Mouse (Mus musculus) cerebellum, postnatal 14 days (tissue): Measurements from ENCODE around the gene Zbtb7a.

Experiments
- DNase-seq, 2 experiments: peaks; one replicate each; pipeline ENCODE4 v3.0.0; 2021; ENCODE audit warnings: mixed read lengths in 2 of 2

Gene Zbtb7a

GRCm38 (mm10) chr10:81139529-81139846, 4.5 kb downstream of the Zbtb7a start:
- no peak for DNase-seq

- peak; percentile 75 to 82 for DNase-seq
These were observed 5.0 kb downstream of the Zbtb7a start for GRCm38 (mm10) chr10:81140005-81140404.

GRCm38 (mm10) chr10:81140717-81141454, 5.9 kb downstream of the Zbtb7a start:
- DNase-seq, result no peak

GRCm38 (mm10) chr10:81141455-81142210, 6.6 kb downstream of the Zbtb7a start:
- no peak for DNase-seq

DNA sequence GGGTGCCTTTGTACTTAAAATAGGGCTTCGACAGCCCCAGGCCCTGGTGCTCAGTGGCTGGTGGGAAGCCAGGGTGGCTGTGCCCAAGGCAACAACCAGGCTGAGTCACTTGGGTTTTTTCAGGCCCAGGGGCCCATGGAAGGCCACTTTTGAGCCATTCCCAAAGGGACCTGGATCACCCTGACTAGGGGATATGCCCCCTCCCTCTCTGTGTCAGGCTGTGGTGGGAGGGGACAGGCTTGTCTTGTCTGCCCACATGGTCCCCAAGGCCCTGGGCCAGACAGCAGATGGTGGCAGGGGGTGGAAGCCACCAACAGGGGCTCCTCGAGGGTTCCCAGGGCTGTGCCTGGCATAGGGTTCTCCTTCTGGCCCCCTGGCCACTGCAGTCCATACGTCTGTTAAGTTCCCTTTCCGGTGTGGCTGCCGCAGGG, 7.5 kb downstream of the Zbtb7a start:
- no peak for DNase-seq

- peak in 1 of 2 experiments; percentile 64 for DNase-seq
These were observed 8.2 kb downstream of the Zbtb7a start for GRCm38 (mm10) chr10:81143157-81143633.

- DNase-seq, result no peak
These were observed 8.9 kb downstream of the Zbtb7a start for GRCm38 (mm10) chr10:81143845-81144437.

- DNase-seq, result no peak
These were observed 9.6 kb downstream of the Zbtb7a start for GRCm38 (mm10) chr10:81144667-81145066.

DNA sequence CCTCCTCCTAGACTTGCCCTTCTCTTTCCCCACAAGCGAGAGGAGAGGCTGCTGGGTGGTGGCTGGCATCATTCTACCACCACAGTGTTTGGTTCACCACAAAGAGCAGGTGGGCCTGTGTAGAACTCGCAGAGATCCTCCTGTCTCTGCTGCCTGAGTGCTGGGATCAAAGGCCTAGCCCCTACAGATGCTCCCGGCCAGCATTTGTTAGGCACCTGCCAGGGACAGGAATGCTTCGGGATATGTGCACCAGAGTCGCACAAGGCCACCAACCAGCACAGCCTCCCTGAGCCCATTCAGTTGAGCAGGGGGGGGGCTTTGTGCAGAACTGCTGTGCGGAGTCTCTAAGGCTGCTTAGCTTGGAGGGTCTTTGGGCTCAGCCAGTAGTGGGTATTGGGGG, 10.3 kb downstream of the Zbtb7a start:
- DNase-seq, result no peak

DNA sequence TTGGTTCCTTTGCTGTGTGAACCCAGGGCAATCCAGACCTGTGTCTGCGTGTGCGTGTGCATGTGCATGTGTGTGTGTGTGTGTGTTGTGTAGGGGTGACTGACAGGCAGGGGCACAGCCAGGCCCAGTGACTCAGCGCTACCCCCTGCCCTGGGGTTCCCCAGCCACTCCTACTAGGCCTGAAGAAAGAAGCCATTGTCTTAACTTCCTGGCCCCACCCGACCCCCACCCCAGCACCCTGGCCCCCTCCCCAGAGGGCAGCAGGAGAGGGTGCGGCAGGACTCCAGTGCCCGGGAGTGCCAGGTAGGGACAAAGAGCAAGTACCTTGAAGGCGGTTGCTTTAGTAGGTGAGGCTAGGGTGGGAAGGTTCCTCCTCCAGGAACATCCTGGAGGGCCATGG, 10.8 kb downstream of the Zbtb7a start:
- DNase-seq, result no peak

DNA sequence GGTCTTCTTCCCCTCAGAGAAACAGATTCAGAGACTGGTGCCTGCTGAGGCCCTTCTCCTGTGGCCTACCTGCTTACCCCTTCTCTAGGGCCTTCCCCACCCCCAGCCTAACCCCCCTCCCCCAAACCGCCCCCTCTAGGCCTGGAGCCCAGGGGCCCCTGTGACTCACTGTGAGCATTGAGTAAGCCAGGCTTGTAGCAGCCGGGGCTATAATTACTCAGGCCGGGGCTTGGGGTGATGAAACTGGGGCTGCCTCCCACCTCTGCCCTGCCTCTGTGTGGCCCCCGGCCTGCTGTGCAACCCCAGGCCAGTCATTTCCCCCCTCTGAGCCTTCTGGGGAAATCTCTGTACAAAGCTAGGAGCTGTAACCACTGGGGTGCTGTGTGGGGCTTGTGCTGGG, 11.3 kb downstream of the Zbtb7a start:
- DNase-seq, result no peak

DNA sequence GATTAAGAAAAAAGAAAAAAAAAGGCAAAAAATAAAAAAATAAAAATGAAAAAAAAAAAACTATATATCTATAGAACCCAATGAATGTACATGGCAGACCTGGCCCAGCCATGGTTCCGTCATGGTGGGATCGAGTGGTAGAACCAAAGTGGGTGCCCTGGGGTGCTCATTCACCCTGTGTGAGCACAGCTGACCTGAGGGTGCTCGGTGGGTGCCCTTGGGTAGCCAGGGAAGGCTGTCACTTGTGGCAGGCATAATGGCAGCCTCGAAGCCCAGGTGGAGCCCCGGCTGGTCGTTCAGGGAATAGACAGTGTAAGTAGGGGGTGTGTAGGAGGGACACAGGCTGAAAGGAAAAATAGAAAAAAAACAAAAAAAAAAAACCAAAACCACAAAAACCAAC, 16.2 kb downstream of the Zbtb7a start:
- no peak for DNase-seq

GRCm38 (mm10) chr10:81152609-81153008, 17.6 kb downstream of the Zbtb7a start:
- DNase-seq, result no peak

- no peak for DNase-seq
These were observed 19.3 kb downstream of the Zbtb7a start for GRCm38 (mm10) chr10:81154313-81154712.

- no peak for DNase-seq
These were observed 19.7 kb downstream of the Zbtb7a start for GRCm38 (mm10) chr10:81154736-81155135.

DNA sequence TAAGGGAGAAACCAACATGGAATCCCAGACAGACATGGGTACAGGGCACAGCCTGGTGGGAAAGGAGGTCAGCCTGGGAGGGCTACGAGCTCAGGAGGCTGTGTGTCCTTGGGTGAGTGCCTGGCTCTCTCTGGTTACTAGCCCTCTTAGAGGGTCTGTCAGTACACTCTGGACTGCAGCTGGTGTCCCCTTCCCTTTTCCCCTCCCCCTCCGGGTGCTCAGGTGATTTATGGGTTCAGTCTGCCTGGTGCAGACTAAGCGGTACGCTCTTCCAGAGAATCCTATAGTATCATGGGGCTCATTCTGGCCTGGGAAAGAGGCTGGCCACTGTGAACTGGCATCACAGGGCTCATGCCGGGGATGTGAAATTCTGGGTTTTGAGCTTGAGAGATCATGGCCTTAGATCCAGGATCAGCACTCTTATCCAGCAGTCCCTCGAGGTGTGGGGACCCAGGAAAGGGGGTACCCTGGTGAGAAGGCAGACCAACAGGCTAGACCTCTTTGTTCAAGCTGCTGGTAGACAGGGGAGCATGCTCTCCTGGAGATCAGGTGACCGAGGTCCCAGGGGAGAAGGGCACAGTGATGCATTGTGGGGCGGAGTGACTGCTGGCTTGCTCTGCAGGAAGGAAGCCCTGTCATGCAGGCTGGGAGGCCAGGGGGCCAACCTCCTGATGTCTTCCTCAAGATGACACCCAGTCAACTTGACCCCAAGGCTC, 26.7 kb downstream of the Zbtb7a start:
- peak in 1 of 2 experiments; percentile 17 for DNase-seq

GRCm38 (mm10) chr10:81162318-81162652, 27.3 kb downstream of the Zbtb7a start:
- peak in 1 of 2 experiments; percentile 22 for DNase-seq

GRCm38 (mm10) chr10:81165118-81165517, 30.1 kb downstream of the Zbtb7a start:
- peak; percentile 51 to 58 for DNase-seq

GRCm38 (mm10) chr10:81167200-81168086, 32.4 kb downstream of the Zbtb7a start, which contains the start of gene Pias4:
Gene Pias4, minus strand, starts transcription at chr10:81167923.
- DNase-seq, result peak; percentile 100

DNA sequence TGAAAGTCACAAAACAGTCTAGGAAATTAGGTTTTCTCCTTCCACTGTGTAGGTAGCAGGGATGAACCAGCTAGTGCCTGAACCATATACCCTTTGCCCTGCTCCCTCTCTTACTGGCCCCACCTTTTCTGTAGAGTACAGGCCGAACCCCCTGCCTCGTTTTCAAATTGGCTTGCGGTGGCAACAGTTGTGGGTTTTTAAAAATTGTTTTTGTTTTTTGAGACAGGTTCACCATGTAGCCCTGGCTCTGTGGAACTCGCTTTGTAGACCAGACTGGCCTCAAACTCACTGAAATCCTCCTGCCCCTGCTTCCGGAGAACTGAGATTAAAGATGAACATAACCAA, 33.0 kb downstream of the Zbtb7a start:
- no peak for DNase-seq

DNA sequence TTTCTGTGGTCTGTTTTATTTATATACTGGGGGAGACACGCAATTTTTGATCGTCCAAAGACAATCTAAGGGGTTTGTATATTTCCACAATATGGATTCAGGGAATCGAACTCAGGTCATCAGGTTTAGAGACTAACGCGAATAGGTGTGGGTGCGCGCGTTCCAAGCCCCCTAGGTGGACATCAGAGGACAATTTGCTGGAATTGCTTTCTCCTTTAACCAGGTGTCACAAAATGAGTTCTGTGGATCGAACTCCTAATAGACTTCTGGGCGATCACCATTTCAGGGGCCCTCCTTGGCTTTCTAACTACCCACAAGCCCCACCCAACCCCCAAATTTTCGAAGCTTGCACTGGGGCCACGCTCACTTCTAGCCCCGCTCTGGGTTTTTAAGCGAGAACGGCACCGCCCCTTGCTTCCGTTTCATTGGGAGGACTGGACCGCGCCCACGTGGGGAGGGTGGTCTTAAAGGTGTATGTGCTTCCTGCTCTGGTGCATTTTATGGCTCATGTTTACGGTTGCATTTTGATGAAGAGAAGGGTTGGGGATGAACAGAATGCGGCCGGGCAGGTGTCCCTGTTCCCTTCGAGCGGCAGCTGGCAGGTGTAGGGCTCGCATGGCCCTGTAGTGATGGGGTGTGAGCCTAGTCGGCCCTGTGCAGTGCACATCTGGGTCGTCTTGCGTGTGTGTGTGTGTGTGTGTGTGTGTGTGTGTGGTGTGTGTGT, 33.7 kb downstream of the Zbtb7a start:
- peak; percentile 84 to 89 for DNase-seq
